Mouse (Mus musculus): ENCODE results near the gene Uba52. TPM values are rescaled to one million over a fixed set of nuclear protein-coding genes. Genes with fewer than 3 reads are reported as not detected.

Gene Uba52
- polyA plus RNA-seq, 1 experiment = 768 TPM

DNA sequence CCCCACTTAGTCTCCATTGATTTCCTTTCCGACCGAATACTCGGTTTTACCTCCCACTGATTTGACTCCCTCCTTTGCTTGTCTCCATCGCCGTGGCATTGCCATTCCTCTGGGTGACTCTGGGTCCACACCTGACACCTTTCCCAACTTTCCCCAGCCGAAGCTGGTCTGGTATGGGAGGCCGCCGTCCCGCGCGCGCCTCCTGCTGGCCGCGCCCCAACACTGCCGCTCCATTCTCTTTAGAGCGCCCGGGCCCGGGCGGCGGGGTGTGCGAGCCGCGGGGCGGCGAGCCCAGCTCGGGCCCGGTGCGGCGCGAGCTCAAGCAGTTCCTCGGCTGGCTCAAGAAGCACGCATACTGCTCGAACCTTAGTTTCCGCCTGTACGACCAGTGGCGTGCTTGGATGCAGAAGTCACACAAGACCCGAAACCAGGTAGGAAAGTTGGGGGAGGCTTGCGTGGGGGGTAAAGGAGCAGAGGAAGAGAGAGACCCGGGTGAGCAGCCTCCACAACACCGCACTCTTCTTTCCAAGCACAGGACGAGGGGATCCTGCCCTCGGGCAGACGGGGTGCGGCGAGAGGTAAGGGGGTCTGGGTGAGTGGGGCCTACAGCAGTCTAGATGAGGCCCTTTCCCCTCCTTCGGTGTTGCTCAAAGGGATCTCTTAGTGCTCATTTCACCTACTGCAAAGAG lies 7.4 kb downstream of the Uba52 start:
- TF ChIP-seq CTCF (IDR thresholded peaks at IDR 0.05; ENCODE audit: control insufficient read depth, insufficient read depth, insufficient replicate concordance, low read depth, low read length) = peak; percentile 68
- TF ChIP-seq POLR2A (IDR thresholded peaks at IDR 0.05; ENCODE audit: control insufficient read depth, low read depth, low read length) = no peak
- no peaks in the 10 kb centered on the region for H3K27me3 ChIP-seq (ENCODE audit: control insufficient read depth, insufficient read depth, low read length)
- peaks cover 56% of the 10 kb centered on the region for H3K4me1 ChIP-seq (ENCODE audit: control insufficient read depth, insufficient read depth, low read length)
- peak overlapping the region; percentile 37 for H3K4me3 ChIP-seq (ENCODE audit: control insufficient read depth, low read depth, low read length)
- H3K36me3 ChIP-seq (ENCODE audit: control insufficient read depth, insufficient read depth, low read length) = no peaks in the 10 kb centered on the region
- H3K27ac ChIP-seq (ENCODE audit: control insufficient read depth, insufficient read depth, low read depth, low read length) = no peak overlapping the region

DNA sequence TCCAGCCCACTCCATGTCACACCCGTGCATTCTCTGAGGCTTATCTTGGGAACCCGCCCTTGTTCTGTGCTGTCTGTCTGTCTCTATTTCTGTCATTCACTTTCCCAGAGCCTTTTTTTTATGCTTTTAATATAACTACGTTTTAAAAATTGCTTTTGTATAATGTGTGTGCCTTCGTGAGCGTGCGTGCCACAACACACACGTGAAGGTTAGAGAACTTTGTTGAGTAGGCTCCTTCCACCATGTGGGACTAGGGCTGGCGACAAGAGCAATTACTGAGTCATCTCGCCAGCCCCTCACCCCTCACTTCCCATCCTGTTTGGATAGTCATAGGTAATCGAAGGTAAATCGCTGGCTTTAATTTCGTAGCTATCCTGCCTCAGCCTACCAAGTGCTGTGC lies 8.1 kb downstream of the Uba52 start:
- no peak for TF ChIP-seq POLR2A (IDR thresholded peaks at IDR 0.05; ENCODE audit: control insufficient read depth, low read depth, low read length)
- no peak for TF ChIP-seq CTCF (IDR thresholded peaks at IDR 0.05; ENCODE audit: control insufficient read depth, insufficient read depth, insufficient replicate concordance, low read depth, low read length)
- no peak overlapping the region; the same call in 1 of the 2 replicates for H3K27ac ChIP-seq (ENCODE audit: control insufficient read depth, insufficient read depth, low read depth, low read length)
- H3K36me3 ChIP-seq (ENCODE audit: control insufficient read depth, insufficient read depth, low read length) = no peaks in the 10 kb centered on the region
- no peaks in the 10 kb centered on the region for H3K27me3 ChIP-seq (ENCODE audit: control insufficient read depth, insufficient read depth, low read length)
- H3K4me3 ChIP-seq (ENCODE audit: control insufficient read depth, low read depth, low read length) = peak overlapping the region; percentile 23
- peaks cover 56% of the 10 kb centered on the region for H3K4me1 ChIP-seq (ENCODE audit: control insufficient read depth, insufficient read depth, low read length)

DNA sequence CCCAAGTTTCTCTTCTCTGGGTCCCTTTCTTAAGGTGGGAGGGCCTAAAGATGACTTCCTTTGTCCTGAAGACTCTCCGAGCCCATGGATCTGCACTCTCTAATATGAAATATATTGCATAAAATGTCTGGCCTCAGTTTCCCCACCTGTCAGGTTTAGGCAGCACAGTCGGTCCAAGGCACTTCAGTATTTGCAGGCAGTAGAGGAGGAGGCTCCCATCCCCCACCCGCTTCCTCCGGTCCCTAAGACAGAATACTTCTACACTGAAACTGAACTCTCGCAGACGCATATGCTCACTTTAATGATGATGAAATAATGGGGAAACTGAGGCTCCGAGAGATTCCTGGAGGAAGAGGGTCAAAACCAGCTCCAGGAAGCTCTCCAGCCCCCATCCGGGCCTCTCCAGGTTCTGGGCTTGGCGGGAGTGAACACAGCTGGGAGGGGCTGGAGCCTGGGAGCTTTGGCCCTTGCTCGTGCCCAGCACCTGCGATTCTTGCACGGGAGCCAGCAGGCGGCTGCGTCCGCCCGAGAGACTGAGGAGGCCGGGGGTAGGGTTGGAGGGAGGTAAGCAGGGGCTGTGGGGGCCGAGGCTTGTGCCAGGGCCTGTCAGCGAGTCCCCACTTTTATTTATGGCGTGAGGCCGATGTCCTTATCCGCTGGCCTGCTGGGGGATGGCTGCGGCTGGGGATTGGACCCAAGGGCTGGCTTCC lies 8.6 kb downstream of the Uba52 start:
- H3K27me3 ChIP-seq (ENCODE audit: control insufficient read depth, insufficient read depth, low read length) = no peaks in the 10 kb centered on the region
- no peak for TF ChIP-seq CTCF (IDR thresholded peaks at IDR 0.05; ENCODE audit: control insufficient read depth, insufficient read depth, insufficient replicate concordance, low read depth, low read length)
- TF ChIP-seq POLR2A (IDR thresholded peaks at IDR 0.05; ENCODE audit: control insufficient read depth, low read depth, low read length) = no peak
- peak overlapping the region; percentile 23 for H3K4me3 ChIP-seq (ENCODE audit: control insufficient read depth, low read depth, low read length)
- H3K36me3 ChIP-seq (ENCODE audit: control insufficient read depth, insufficient read depth, low read length) = no peaks in the 10 kb centered on the region
- peaks cover 55% of the 10 kb centered on the region for H3K4me1 ChIP-seq (ENCODE audit: control insufficient read depth, insufficient read depth, low read length)
- no peak overlapping the region; the same call in 1 of the 2 replicates for H3K27ac ChIP-seq (ENCODE audit: control insufficient read depth, insufficient read depth, low read depth, low read length)

GRCm38 (mm10) chr8:70500386-70501301 lies 10.0 kb downstream of the Uba52 start:
- no peaks in the 10 kb centered on the region for H3K36me3 ChIP-seq (ENCODE audit: control insufficient read depth, insufficient read depth, low read length)
- H3K27me3 ChIP-seq (ENCODE audit: control insufficient read depth, insufficient read depth, low read length) = no peaks in the 10 kb centered on the region
- TF ChIP-seq CTCF (IDR thresholded peaks at IDR 0.05; ENCODE audit: control insufficient read depth, insufficient read depth, insufficient replicate concordance, low read depth, low read length) = no peak
- peak; percentile 39; the same call in 1 of the 2 replicates for TF ChIP-seq POLR2A (IDR thresholded peaks at IDR 0.05; ENCODE audit: control insufficient read depth, low read depth, low read length)
- H3K4me1 ChIP-seq (ENCODE audit: control insufficient read depth, insufficient read depth, low read length) = peaks cover 46% of the 10 kb centered on the region
- peak overlapping the region; percentile 82 for H3K4me3 ChIP-seq (ENCODE audit: control insufficient read depth, low read depth, low read length)
- H3K27ac ChIP-seq (ENCODE audit: control insufficient read depth, insufficient read depth, low read depth, low read length) = no peak overlapping the region

DNA sequence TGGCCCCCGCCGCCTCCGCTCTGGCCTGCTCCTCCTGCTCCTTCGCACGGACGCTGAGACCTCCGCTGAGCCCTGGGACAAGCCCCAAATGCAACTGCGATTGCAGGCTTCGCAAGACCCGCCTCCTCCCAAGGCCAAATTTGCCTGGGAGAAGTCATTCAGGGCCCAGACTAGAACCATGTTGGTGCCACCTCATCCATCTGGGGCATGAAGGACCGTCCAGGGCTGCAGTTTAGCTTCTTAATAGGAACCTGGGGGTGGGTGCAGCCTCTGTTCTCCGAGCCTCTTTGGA lies 14.9 kb downstream of the Uba52 start:
- no peaks in the 10 kb centered on the region for H3K36me3 ChIP-seq (ENCODE audit: control insufficient read depth, insufficient read depth, low read length)
- no peak overlapping the region for H3K4me3 ChIP-seq (ENCODE audit: control insufficient read depth, low read depth, low read length)
- H3K27me3 ChIP-seq (ENCODE audit: control insufficient read depth, insufficient read depth, low read length) = peaks cover 3% of the 10 kb centered on the region
- H3K27ac ChIP-seq (ENCODE audit: control insufficient read depth, insufficient read depth, low read depth, low read length) = no peak overlapping the region
- H3K4me1 ChIP-seq (ENCODE audit: control insufficient read depth, insufficient read depth, low read length) = peaks cover 36% of the 10 kb centered on the region
- TF ChIP-seq CTCF (IDR thresholded peaks at IDR 0.05; ENCODE audit: control insufficient read depth, insufficient read depth, insufficient replicate concordance, low read depth, low read length) (no peak), POLR2A (IDR thresholded peaks at IDR 0.05; ENCODE audit: control insufficient read depth, low read depth, low read length) (no peak)

- no peak for TF ChIP-seq CTCF (IDR thresholded peaks at IDR 0.05; ENCODE audit: control insufficient read depth, insufficient read depth, insufficient replicate concordance, low read depth, low read length)
- no peak for TF ChIP-seq POLR2A (IDR thresholded peaks at IDR 0.05; ENCODE audit: control insufficient read depth, low read depth, low read length)
- H3K36me3 ChIP-seq (ENCODE audit: control insufficient read depth, insufficient read depth, low read length) = no peaks in the 10 kb centered on the region
- H3K4me3 ChIP-seq (ENCODE audit: control insufficient read depth, low read depth, low read length) = no peak overlapping the region
- peaks cover 33% of the 10 kb centered on the region for H3K4me1 ChIP-seq (ENCODE audit: control insufficient read depth, insufficient read depth, low read length)
- H3K27ac ChIP-seq (ENCODE audit: control insufficient read depth, insufficient read depth, low read depth, low read length) = no peak overlapping the region
- H3K27me3 ChIP-seq (ENCODE audit: control insufficient read depth, insufficient read depth, low read length) = peaks cover 3% of the 10 kb centered on the region
Observed at GRCm38 (mm10) chr8:70495001-70495770, 15.4 kb downstream of the Uba52 start.

Measured in testis, adult 2 months (tissue).